Mouse (Mus musculus) C2C12 (cell line): Measurements from ENCODE around the gene Frmd8. TPM values are rescaled to one million over a fixed set of nuclear protein-coding genes. Genes with fewer than 3 reads are reported as not detected.
A peak's percentile ranks its signal among the peaks of the same experiment; 100 is the strongest.

Source experiments
- H3K27me3 ChIP-seq: one replicate; pipeline ENCODE4 v1.6.1; 2011; ENCODE audit not compliant: control insufficient read depth, insufficient read depth, insufficient read length
- H3K36me3 ChIP-seq: one replicate; pipeline ENCODE4 v1.6.1; 2011; ENCODE audit not compliant: control insufficient read depth, insufficient read depth
- H3K4me3 ChIP-seq: one replicate; pipeline ENCODE4 v1.5.1; 2011; ENCODE audit warnings: mild to moderate bottlenecking, control low read depth; ENCODE audit not compliant: poor library complexity, insufficient read depth, severe bottlenecking
- H3K79me2 ChIP-seq: one replicate; pipeline ENCODE4 v1.6.1; 2011; ENCODE audit not compliant: control insufficient read depth, insufficient read depth
- H3K79me3 ChIP-seq: one replicate; pipeline ENCODE4 v1.6.1; 2011; ENCODE audit warnings: low read depth, control low read depth
- H3ac ChIP-seq: one replicate; pipeline ENCODE3; 2011; ENCODE audit warnings: low read depth; ENCODE audit not compliant: control insufficient read depth, insufficient read length
- CEBPB ChIP-seq: IDR thresholded peaks from one replicate; pipeline ENCODE4 v1.6.1; 2011; ENCODE audit warnings: low read depth, mild to moderate bottlenecking, control low read depth, moderate library complexity
- CTCF ChIP-seq: IDR thresholded peaks from one replicate; pipeline ENCODE4 v1.5.1; 2011; ENCODE audit not compliant: control insufficient read depth, insufficient read depth, insufficient read length
- FOSL1 ChIP-seq: IDR thresholded peaks from one replicate; pipeline ENCODE4 v1.8.0; 2011; ENCODE audit warnings: mild to moderate bottlenecking, low read length; ENCODE audit not compliant: poor library complexity, insufficient read depth, severe bottlenecking
- MAX ChIP-seq: IDR thresholded peaks from one replicate; pipeline ENCODE4 v1.6.1; 2011; ENCODE audit warnings: mild to moderate bottlenecking, control low read depth
- MYOD1 ChIP-seq: IDR thresholded peaks from one replicate; pipeline ENCODE4 v1.6.1; 2011; ENCODE audit warnings: low read depth; ENCODE audit not compliant: control insufficient read depth, insufficient read length
- MYOG ChIP-seq: IDR thresholded peaks from one replicate; pipeline ENCODE4 v1.6.1; 2011; ENCODE audit not compliant: control insufficient read depth, insufficient read length; ENCODE audit errors: extremely low read depth
- USF1 ChIP-seq: IDR thresholded peaks from one replicate; pipeline ENCODE4 v1.6.1; 2011; ENCODE audit warnings: low read depth, mild to moderate bottlenecking, control low read depth, moderate library complexity
- polyA plus RNA-seq: library from polyadenylated mRNA; unstranded; fragments of >200 nt; fragmentation: generic; extraction: Trizol; gene quantifications from one replicate; pipeline ENCODE4 v1.2.1, GENCODE M21; 2012; ENCODE audit warnings: missing spikeins

The Frmd8 gene
- polyA plus RNA-seq, 1 experiment = 44.1 TPM

GRCm38 (mm10) chr19:5836941-5837572, 38.0 kb downstream of the Frmd8 start:
- peaks cover 100% of the 10 kb centered on the region for H3K79me2 ChIP-seq
- H3K4me3 ChIP-seq = no peak overlapping the region
- no peaks in the 10 kb centered on the region for H3K27me3 ChIP-seq
- peaks cover 75% of the 10 kb centered on the region for H3K79me3 ChIP-seq
- TF ChIP-seq FOSL1 (no peak), USF1 (no peak), MYOD1 (peak; percentile 66), MYOG (peak; percentile 51), MAX (peak; percentile 15)
- peaks cover 4% of the 10 kb centered on the region for H3K36me3 ChIP-seq
- H3ac ChIP-seq = no peak overlapping the region

- H3K79me2 ChIP-seq = peaks cover 98% of the 10 kb centered on the region
- H3K27me3 ChIP-seq = no peaks in the 10 kb centered on the region
- H3ac ChIP-seq = no peak overlapping the region
- H3K79me3 ChIP-seq = peaks cover 68% of the 10 kb centered on the region
- TF ChIP-seq CTCF = no peak
- TF ChIP-seq FOSL1 = no peak
- no peak for TF ChIP-seq MAX
- no peak for TF ChIP-seq CEBPB
- TF ChIP-seq USF1 = no peak
- no peak overlapping the region for H3K4me3 ChIP-seq
- H3K36me3 ChIP-seq = peaks cover 11% of the 10 kb centered on the region
Measured at GRCm38 (mm10) chr19:5835922-5836430, 39.1 kb downstream of the Frmd8 start.

GRCm38 (mm10) chr19:5835054-5835921, 39.8 kb downstream of the Frmd8 start:
- no peak overlapping the region for H3K4me3 ChIP-seq
- TF ChIP-seq MYOD1 (peak; percentile 2), MAX (no peak), CEBPB (no peak), CTCF (no peak)
- H3K36me3 ChIP-seq = peaks cover 17% of the 10 kb centered on the region
- no peaks in the 10 kb centered on the region for H3K27me3 ChIP-seq
- H3ac ChIP-seq = no peak overlapping the region
- peaks cover 98% of the 10 kb centered on the region for H3K79me2 ChIP-seq
- H3K79me3 ChIP-seq = peaks cover 67% of the 10 kb centered on the region

GRCm38 (mm10) chr19:5834260-5834925, 40.7 kb downstream of the Frmd8 start:
- Histone ChIP-seq H3K79me3 (peaks cover 60% of the 10 kb centered on the region), H3K27me3 (no peaks in the 10 kb centered on the region), H3K4me3 (no peak overlapping the region), H3K79me2 (peaks cover 98% of the 10 kb centered on the region), H3K36me3 (peaks cover 25% of the 10 kb centered on the region), H3ac (no peak overlapping the region)
- TF ChIP-seq USF1 (no peak), FOSL1 (no peak), CTCF (no peak), MAX (no peak), MYOG (no peak), MYOD1 (no peak), CEBPB (no peak)

GRCm38 (mm10) chr19:5833287-5834100, 41.6 kb downstream of the Frmd8 start:
- no peak overlapping the region for H3ac ChIP-seq
- TF ChIP-seq CTCF (no peak), USF1 (no peak), MYOD1 (no peak), MAX (no peak), FOSL1 (no peak), MYOG (no peak), CEBPB (no peak)
- H3K4me3 ChIP-seq = no peak overlapping the region
- peaks cover 53% of the 10 kb centered on the region for H3K79me3 ChIP-seq
- no peaks in the 10 kb centered on the region for H3K27me3 ChIP-seq
- H3K36me3 ChIP-seq = peaks cover 31% of the 10 kb centered on the region
- H3K79me2 ChIP-seq = peaks cover 98% of the 10 kb centered on the region
